Mouse (Mus musculus) forebrain, embryonic 12.5 days (tissue): Measurements from ENCODE around the gene Lcn2. TPM values are rescaled to one million over a fixed set of nuclear protein-coding genes. Genes with fewer than 3 reads are reported as not detected.

Source experiments
- ATAC-seq: fragments of 200-750 bp; cut with Nextera tagmentation; 2 replicates; pipeline ENCODE4 v1.8.0; 2017; ENCODE audit warnings: moderate TSS enrichment; ENCODE audit not compliant: low FRiP score
- H3K27ac ChIP-seq: fragments of 300-500 bp; sonication (generic); 2 replicates; pipeline ENCODE4 v1.5.1; 2016; ENCODE audit warnings: mild to moderate bottlenecking
- H3K27me3 ChIP-seq: fragments of 300-500 bp; sonication (generic); 2 replicates; pipeline ENCODE4 v1.6.1; 2016; ENCODE audit warnings: mild to moderate bottlenecking
- H3K36me3 ChIP-seq: fragments of 300-500 bp; sonication (generic); replicated peaks from 2 replicates; pipeline ENCODE4 v1.6.1; 2016; ENCODE audit warnings: mild to moderate bottlenecking
- H3K4me1 ChIP-seq: fragments of 300-500 bp; sonication (generic); 2 replicates; pipeline ENCODE4 v1.6.1; 2016
- H3K4me2 ChIP-seq: fragments of 300-500 bp; sonication (generic); 2 replicates; pipeline ENCODE4 v1.6.1; 2016; ENCODE audit warnings: mild to moderate bottlenecking, moderate library complexity
- H3K4me3 ChIP-seq: fragments of 300-500 bp; sonication (generic); replicated peaks from 2 replicates; pipeline ENCODE4 v1.5.1; 2016; ENCODE audit warnings: mild to moderate bottlenecking
- H3K9ac ChIP-seq: fragments of 300-500 bp; sonication (generic); 2 replicates; pipeline ENCODE4 v1.6.1; 2016; ENCODE audit warnings: mild to moderate bottlenecking
- H3K9me3 ChIP-seq: fragments of 300-500 bp; sonication (generic); 2 replicates; pipeline ENCODE4 v1.6.1; 2016
- WGBS: fragments of 180-500 bp; shearing (Covaris S2); methylation state at CpG from one replicate; pipeline ENCODE4 v1.1.7; 2016; 5-methylcytosine and 5-hydroxymethylcytosine counted together
- polyA plus RNA-seq: library from polyadenylated mRNA; unstranded; fragments of >200 nt; fragmentation: Nextera tagmentation; extraction: Ambion mirVana; gene quantifications from 2 replicates; pipeline ENCODE4 v1.2.1, GENCODE M21; 2016

Lcn2 gene
- polyA plus RNA-seq, 1 experiment from 2014 or later = 0.50 TPM

DNA sequence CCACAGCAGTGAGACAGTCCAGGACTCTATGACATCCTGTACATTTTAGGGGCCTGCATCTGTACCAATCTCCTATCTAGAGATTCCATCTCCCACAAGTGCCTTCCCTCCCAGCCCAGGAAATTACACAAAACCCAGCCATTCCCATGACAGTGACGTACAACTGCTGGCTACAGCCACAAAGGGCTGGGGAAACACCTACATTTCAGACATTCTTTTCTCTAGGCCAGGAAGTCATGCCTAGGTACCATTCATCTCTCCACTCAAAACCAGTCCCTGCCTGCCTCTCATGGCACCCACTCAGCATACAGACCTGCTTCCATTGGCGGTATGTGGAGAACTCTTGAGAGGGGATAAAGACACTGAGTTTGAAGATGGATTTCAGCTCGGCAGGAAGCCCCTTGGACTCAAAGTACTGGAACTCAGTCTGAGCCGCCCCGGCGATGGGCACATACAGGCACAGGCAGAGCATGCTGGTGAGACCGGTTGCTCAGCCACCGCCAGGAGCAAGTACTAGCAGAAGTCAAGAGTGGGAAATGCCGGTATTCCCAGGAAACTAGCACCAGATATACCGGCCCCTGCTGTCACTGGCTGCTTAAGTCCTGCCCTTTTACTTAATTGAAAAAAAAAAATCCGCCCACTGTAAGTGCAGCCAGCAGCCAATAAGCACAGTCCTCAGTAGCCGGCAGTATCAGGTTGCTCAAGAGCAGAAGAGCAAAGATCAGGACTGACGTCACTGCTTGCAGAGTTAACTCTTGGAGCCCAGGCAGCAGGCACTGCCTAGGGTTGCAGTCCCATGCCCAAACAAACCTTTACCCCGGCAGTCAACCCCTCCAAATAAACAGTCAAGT lies 35.7 kb upstream of the Lcn2 start:
- H3K27me3 ChIP-seq = no peaks in the 10 kb centered on the region
- no peaks in the 10 kb centered on the region for H3K9me3 ChIP-seq
- peak overlapping the region; percentile 84 for H3K27ac ChIP-seq
- H3K4me1 ChIP-seq = peaks cover 45% of the 10 kb centered on the region
- H3K4me3 ChIP-seq = peak overlapping the region; percentile 37
- H3K36me3 ChIP-seq = peaks cover 26% of the 10 kb centered on the region
- peak overlapping the region; percentile 47; the same call in 1 of the 2 replicates for H3K9ac ChIP-seq
- under 1% methylated on average over 14 of the region's 14 CpGs for WGBS
- ATAC-seq = peak; percentile 90
- H3K4me2 ChIP-seq = peak overlapping the region; percentile 73

- H3K27ac ChIP-seq = no peak overlapping the region
- 95% methylated on average over 6 of the region's 6 CpGs for WGBS
- H3K4me3 ChIP-seq = no peak overlapping the region
- no peak for ATAC-seq
- H3K36me3 ChIP-seq = peaks cover 45% of the 10 kb centered on the region
- peaks cover 31% of the 10 kb centered on the region for H3K4me1 ChIP-seq
- no peaks in the 10 kb centered on the region for H3K9me3 ChIP-seq
- no peak overlapping the region for H3K4me2 ChIP-seq
- H3K9ac ChIP-seq = no peak overlapping the region
- no peaks in the 10 kb centered on the region for H3K27me3 ChIP-seq
Observed at GRCm38 (mm10) chr2:32421851-32422251, 33.8 kb upstream of the Lcn2 start.

- WGBS = 82% methylated on average over 6 of the region's 6 CpGs
- Histone ChIP-seq H3K4me1 (peaks cover 31% of the 10 kb centered on the region), H3K36me3 (peaks cover 57% of the 10 kb centered on the region), H3K27me3 (no peaks in the 10 kb centered on the region), H3K9ac (no peak overlapping the region), H3K27ac (no peak overlapping the region), H3K4me3 (no peak overlapping the region), H3K9me3 (no peaks in the 10 kb centered on the region), H3K4me2 (no peak overlapping the region)
- ATAC-seq = no peak
Observed at GRCm38 (mm10) chr2:32420647-32421046, 32.6 kb upstream of the Lcn2 start.

GRCm38 (mm10) chr2:32420066-32420608 lies 32.1 kb upstream of the Lcn2 start:
- no peak overlapping the region for H3K4me3 ChIP-seq
- no peak overlapping the region for H3K9ac ChIP-seq
- H3K27me3 ChIP-seq = no peaks in the 10 kb centered on the region
- no peaks in the 10 kb centered on the region for H3K9me3 ChIP-seq
- WGBS = 91% methylated on average over 12 of the region's 12 CpGs
- no peak for ATAC-seq
- H3K4me2 ChIP-seq = no peak overlapping the region
- H3K4me1 ChIP-seq = peaks cover 27% of the 10 kb centered on the region
- H3K27ac ChIP-seq = no peak overlapping the region
- H3K36me3 ChIP-seq = peaks cover 62% of the 10 kb centered on the region

- H3K4me1 ChIP-seq = peaks cover 20% of the 10 kb centered on the region
- peaks cover 70% of the 10 kb centered on the region for H3K36me3 ChIP-seq
- H3K4me3 ChIP-seq = no peak overlapping the region
- no peak overlapping the region for H3K9ac ChIP-seq
- ATAC-seq = no peak
- no peak overlapping the region for H3K27ac ChIP-seq
- no peaks in the 10 kb centered on the region for H3K9me3 ChIP-seq
- no peaks in the 10 kb centered on the region for H3K27me3 ChIP-seq
- no peak overlapping the region for H3K4me2 ChIP-seq
- WGBS = 93% methylated on average over 3 of the region's 3 CpGs
Observed at GRCm38 (mm10) chr2:32419359-32419758, 31.3 kb upstream of the Lcn2 start.

GRCm38 (mm10) chr2:32418430-32419151 lies 30.5 kb upstream of the Lcn2 start:
- WGBS = 81% methylated on average over 12 of the region's 12 CpGs
- Histone ChIP-seq H3K27ac (no peak overlapping the region), H3K36me3 (peaks cover 77% of the 10 kb centered on the region), H3K9me3 (no peaks in the 10 kb centered on the region), H3K9ac (no peak overlapping the region), H3K4me3 (no peak overlapping the region), H3K27me3 (no peaks in the 10 kb centered on the region), H3K4me2 (no peak overlapping the region), H3K4me1 (peaks cover 12% of the 10 kb centered on the region)
- no peak for ATAC-seq

DNA sequence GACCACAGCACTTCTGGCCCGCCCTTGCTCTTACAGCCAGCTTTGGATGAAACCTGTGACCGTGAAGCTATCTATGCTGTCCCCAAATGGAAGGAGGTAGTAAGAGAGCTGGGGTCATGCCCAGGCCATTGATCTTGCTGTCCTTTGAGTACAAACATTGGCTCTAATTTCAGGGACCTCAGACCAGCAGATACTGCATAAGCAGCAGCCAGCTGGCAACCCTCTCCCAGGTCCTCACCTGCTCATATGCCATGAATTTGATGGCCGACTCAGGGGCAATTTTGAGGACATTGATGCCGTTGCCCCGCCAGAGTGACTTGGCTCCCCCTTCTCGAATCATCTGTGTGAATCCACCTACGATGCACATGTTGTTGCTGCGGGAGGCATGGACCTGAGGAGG lies 29.4 kb upstream of the Lcn2 start:
- WGBS = 90% methylated on average over 8 of the region's 8 CpGs
- Histone ChIP-seq H3K9me3 (no peaks in the 10 kb centered on the region), H3K27me3 (no peaks in the 10 kb centered on the region), H3K9ac (no peak overlapping the region), H3K4me1 (peaks cover 1% of the 10 kb centered on the region; the same call in 1 of the 2 replicates), H3K4me2 (no peak overlapping the region), H3K27ac (no peak overlapping the region), H3K4me3 (no peak overlapping the region), H3K36me3 (peaks cover 77% of the 10 kb centered on the region)
- ATAC-seq = no peak

- Histone ChIP-seq H3K4me1 (no peaks in the 10 kb centered on the region), H3K9me3 (no peaks in the 10 kb centered on the region), H3K9ac (no peak overlapping the region), H3K4me3 (no peak overlapping the region), H3K27me3 (no peaks in the 10 kb centered on the region), H3K4me2 (no peak overlapping the region), H3K27ac (no peak overlapping the region), H3K36me3 (peaks cover 77% of the 10 kb centered on the region)
- 82% methylated on average over 2 of the region's 2 CpGs for WGBS
- no peak for ATAC-seq
Observed at GRCm38 (mm10) chr2:32416556-32416955, 28.5 kb upstream of the Lcn2 start.

DNA sequence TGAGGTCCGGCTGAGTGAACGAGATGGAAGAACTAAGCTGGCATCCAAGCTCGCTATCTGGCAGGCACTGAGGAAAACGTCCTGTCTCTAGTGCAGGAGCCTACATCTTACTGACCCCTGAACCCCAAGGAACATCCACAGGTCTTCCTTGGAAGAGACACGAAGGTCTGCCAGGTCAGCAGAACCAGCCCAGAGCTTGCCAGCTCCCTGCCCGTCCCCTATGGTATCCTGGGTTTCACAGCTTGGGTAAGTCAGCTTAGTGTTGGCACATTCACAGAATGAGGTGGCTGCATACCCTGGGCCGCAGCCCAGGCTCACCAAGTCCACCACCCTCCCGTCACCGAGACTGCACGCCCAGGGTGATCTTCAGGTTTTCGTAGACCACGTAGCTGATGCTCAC lies 27.7 kb upstream of the Lcn2 start:
- H3K9me3 ChIP-seq = no peaks in the 10 kb centered on the region
- no peak overlapping the region for H3K27ac ChIP-seq
- H3K4me1 ChIP-seq = no peaks in the 10 kb centered on the region
- ATAC-seq = no peak
- no peaks in the 10 kb centered on the region for H3K27me3 ChIP-seq
- H3K4me2 ChIP-seq = no peak overlapping the region
- no peak overlapping the region for H3K4me3 ChIP-seq
- peaks cover 72% of the 10 kb centered on the region for H3K36me3 ChIP-seq
- 96% methylated on average over 12 of the region's 12 CpGs for WGBS
- H3K9ac ChIP-seq = no peak overlapping the region

GRCm38 (mm10) chr2:32413936-32414335 lies 25.9 kb upstream of the Lcn2 start:
- no peak overlapping the region for H3K27ac ChIP-seq
- H3K27me3 ChIP-seq = no peaks in the 10 kb centered on the region
- no peak overlapping the region for H3K4me2 ChIP-seq
- peaks cover 53% of the 10 kb centered on the region for H3K36me3 ChIP-seq
- no peak for ATAC-seq
- WGBS = 75% methylated on average over 5 of the region's 5 CpGs
- no peak overlapping the region for H3K9ac ChIP-seq
- H3K4me1 ChIP-seq = no peaks in the 10 kb centered on the region
- H3K4me3 ChIP-seq = no peak overlapping the region
- H3K9me3 ChIP-seq = no peaks in the 10 kb centered on the region

DNA sequence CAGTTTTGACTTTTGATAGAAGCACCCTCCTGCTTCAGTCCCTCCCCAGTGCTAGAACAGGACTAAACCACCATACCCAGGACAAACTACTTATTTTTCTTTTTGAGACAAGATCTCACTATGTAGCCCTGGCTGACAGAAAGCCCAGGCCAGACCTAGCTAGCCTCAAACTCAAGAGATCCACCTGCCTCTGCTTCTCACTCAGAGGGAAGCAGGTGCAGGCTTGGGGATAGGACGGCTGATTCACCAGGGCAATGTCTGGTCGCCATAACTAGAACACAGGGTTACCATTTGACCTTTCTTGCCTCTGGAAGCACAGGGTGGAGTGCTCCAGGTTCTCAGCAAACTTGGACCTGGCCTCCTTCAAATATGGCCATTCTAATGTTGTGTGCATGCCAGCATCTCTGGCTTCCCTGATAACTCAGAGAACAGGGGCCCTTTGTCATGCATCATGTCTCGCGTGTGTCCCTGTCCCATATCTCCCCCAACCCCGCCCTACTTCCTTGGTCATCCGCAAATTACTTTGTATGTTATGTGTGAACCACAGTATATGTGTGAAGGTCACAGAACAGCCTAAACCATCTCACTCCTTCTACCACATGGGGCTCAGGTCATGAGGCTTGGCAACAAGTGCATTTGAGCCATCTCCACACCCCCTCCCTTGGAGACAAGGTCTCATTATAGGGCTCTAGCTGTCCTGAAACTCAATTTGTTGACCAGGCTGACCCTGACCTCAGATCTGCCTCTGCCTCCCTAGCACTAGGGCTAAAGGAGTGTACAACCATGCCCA lies 24.9 kb upstream of the Lcn2 start:
- H3K9me3 ChIP-seq = no peaks in the 10 kb centered on the region
- 88% methylated on average over 6 of the region's 6 CpGs for WGBS
- H3K27ac ChIP-seq = no peak overlapping the region
- H3K4me3 ChIP-seq = no peak overlapping the region
- peaks cover 43% of the 10 kb centered on the region for H3K36me3 ChIP-seq
- H3K9ac ChIP-seq = no peak overlapping the region
- no peaks in the 10 kb centered on the region for H3K4me1 ChIP-seq
- no peak overlapping the region for H3K4me2 ChIP-seq
- no peak for ATAC-seq
- H3K27me3 ChIP-seq = no peaks in the 10 kb centered on the region

- no peak overlapping the region for H3K4me3 ChIP-seq
- no peak overlapping the region for H3K4me2 ChIP-seq
- H3K4me1 ChIP-seq = no peaks in the 10 kb centered on the region
- ATAC-seq = no peak
- H3K9me3 ChIP-seq = no peaks in the 10 kb centered on the region
- H3K9ac ChIP-seq = no peak overlapping the region
- H3K27ac ChIP-seq = no peak overlapping the region
- H3K27me3 ChIP-seq = peaks cover 2% of the 10 kb centered on the region; the same call in 1 of the 2 replicates
- 87% methylated on average over 7 of the region's 7 CpGs for WGBS
- H3K36me3 ChIP-seq = peaks cover 28% of the 10 kb centered on the region
Observed at GRCm38 (mm10) chr2:32411407-32411806, 23.4 kb upstream of the Lcn2 start.
